Mouse (Mus musculus) olfactory bulb, adult 2 months (tissue): ENCODE measurements around the gene Gm44790. TPM values are rescaled to one million over a fixed set of nuclear protein-coding genes. Genes with fewer than 3 reads are reported as not detected.

Source experiments
- H3K27ac ChIP-seq: fragments of 200-500 bp; 2 replicates; pipeline ENCODE4 v1.5.1; 2012; ENCODE audit warnings: low read depth, low read length; ENCODE audit not compliant: insufficient read depth
- H3K4me1 ChIP-seq: fragments of 200-500 bp; 2 replicates; pipeline ENCODE4 v1.6.1; 2012; ENCODE audit warnings: low read length; ENCODE audit not compliant: control insufficient read depth, insufficient read depth
- H3K4me3 ChIP-seq: fragments of 200-500 bp; 2 replicates; pipeline ENCODE4 v1.5.1; 2012; ENCODE audit warnings: mild to moderate bottlenecking, low read depth, low read length, moderate library complexity; ENCODE audit not compliant: insufficient read depth
- CTCF ChIP-seq: fragments of 200-500 bp; IDR thresholded peaks from 2 replicates; pipeline ENCODE4 v1.5.1; 2012; ENCODE audit warnings: low read depth, mild to moderate bottlenecking, low read length, moderate library complexity; ENCODE audit not compliant: insufficient read depth
- POLR2A ChIP-seq: fragments of 200-500 bp; IDR thresholded peaks from 2 replicates; pipeline ENCODE4 v1.6.1; 2012; ENCODE audit warnings: mild to moderate bottlenecking, low read depth, low read length, moderate library complexity; ENCODE audit not compliant: insufficient read depth
- WGBS: fragments of 180-500 bp; shearing (Covaris S2); methylation state at CpG from one replicate; pipeline ENCODE4 v1.1.7; 2018; 5-methylcytosine and 5-hydroxymethylcytosine counted together
- polyA plus RNA-seq: library from polyadenylated mRNA; stranded (reverse); fragments of >200 nt; gene quantifications from 2 replicates; pipeline ENCODE4 v1.2.4, GENCODE M21; 2012; ENCODE audit warnings: low replicate concordance; ENCODE audit not compliant: missing spikeins, insufficient read depth, insufficient read length

Gene Gm44790
- polyA plus RNA-seq, 1 experiment = not detected

DNA sequence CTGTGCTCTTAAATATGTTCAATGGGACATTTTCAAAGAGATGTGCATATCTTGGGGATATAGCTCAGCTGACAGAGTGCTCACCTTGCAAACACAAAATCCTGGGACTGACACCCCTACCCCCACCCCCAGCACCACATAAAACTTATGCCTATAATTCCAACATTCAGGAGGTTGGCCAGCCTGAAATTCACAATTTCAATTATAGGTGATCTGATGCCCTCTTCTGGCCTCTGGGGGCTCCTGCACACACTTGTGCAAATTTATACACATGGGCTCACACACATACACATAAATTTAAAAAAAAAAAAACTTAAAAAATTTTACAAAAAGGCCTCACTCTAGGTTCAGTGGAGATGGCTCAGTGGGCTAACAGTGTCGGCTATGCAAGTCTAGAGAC is 33.3 kb upstream of the Gm44790 start:
- WGBS = 88% methylated on average over 1 of the region's 1 CpGs
- Histone ChIP-seq H3K4me3 (no peak overlapping the region), H3K4me1 (peaks cover 10% of the 10 kb centered on the region), H3K27ac (no peak overlapping the region)
- no peak for TF ChIP-seq POLR2A
- no peak for TF ChIP-seq CTCF

DNA sequence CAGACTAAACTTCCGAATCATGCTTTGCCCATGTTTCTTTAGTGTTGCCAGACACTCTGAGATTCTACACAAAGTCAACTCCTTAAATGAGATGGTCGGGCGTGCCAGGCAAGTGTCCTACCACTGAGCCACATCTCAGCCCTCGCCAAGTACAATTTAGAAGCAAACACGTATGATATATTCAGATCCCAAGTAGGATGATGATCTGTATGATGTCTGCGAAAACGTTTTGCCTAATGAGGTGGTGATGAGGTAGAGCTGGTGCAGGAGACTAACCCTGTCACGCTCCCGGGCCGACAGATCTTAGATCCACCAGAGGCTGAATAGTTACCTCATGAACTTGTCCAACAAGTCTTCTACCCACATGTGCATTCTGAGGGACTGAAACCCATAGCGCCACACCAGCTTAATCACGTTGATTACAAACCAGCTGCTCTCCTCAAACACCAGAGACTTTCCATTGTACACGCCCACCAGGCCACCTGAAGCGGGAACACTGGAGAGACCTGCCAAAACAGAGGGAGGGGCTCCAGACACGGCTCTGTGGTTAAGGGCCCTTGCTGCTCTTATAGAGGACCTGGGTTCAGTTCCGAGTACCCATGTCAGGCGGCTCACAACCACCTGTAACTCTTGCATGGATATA is 32.3 kb upstream of the Gm44790 start:
- WGBS = 78% methylated on average over 17 of the region's 17 CpGs
- TF ChIP-seq CTCF (no peak), POLR2A (no peak)
- H3K27ac ChIP-seq = no peak overlapping the region
- peaks cover 10% of the 10 kb centered on the region for H3K4me1 ChIP-seq
- H3K4me3 ChIP-seq = no peak overlapping the region

DNA sequence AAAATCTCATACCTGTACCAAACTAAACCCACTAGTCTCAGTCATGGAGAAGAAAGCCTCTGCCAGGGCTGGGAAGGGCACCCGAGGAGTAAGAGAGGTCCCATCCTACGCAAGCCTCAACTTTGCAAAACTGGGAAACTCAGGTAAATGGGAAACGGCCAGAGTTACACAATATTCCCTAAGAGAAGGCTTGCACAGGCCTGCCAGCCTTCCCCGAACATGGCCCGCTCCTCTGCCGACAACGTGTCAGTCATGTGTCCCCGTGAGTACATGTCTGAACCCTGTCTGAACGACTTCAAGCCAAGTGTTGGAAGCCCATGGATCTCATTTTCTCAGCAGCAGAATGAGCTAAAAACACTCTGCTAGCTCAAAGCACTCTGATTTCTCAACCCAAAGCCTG is 31.4 kb upstream of the Gm44790 start:
- TF ChIP-seq CTCF = no peak
- no peak for TF ChIP-seq POLR2A
- peaks cover 10% of the 10 kb centered on the region for H3K4me1 ChIP-seq
- H3K27ac ChIP-seq = no peak overlapping the region
- H3K4me3 ChIP-seq = no peak overlapping the region
- 72% methylated on average over 9 of the region's 9 CpGs for WGBS

DNA sequence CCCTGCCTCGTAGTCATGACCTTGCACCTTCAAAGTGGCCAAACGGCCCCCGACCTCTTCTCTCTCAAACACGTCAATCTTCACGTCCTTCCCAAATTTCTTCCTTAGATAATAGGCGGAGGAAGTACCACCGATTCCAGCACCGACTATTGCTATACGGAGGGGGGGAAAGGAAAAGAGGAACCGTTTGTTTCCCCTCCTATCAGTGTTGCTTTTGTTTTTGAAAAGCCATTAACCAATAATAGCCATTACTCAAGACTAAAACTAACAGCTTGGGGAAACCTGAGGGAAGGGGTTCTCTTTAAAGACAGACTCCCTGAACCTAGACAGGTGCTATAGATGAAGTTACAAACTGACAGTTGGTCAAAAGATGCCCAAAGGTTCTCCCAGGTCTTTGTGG is 30.5 kb upstream of the Gm44790 start:
- TF ChIP-seq CTCF = no peak
- no peak for TF ChIP-seq POLR2A
- H3K27ac ChIP-seq = peak overlapping the region; percentile 31; the same call in 1 of the 2 replicates
- H3K4me3 ChIP-seq = peak overlapping the region; percentile 92
- peaks cover 10% of the 10 kb centered on the region for H3K4me1 ChIP-seq
- 4% methylated on average over 10 of the region's 10 CpGs for WGBS

DNA sequence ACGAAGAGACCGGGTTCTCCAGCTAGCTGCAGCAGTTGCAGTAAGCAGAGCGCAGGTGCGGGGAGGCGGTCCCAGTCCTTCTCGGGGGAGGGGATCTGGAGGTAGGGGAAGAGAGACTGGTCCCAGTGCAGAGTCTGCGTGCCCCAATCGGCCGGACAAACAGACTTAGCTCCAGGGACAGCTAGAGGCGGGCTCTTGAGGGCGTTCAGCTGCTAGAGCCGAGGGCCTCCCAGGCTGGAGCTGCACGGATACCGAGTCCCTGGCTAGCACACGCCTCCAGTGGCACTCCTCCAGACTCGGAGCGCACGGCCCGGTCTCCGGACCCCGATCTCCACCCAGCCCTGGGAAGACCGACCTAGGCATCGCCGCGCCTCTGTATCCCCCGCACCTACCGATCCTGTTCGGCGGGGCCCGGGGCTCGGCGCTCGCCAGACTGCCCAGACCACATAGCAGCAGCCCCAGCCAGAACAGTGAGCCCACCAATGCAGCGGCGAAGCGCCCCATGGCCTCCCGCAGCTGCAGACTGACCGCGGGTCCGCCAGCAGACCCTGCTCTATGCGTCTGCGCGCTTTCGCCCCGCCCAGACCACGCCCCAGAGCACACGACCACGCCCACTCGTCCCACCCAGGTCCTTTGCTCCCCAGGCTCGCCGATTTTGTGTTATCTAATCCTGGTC is 29.7 kb upstream of the Gm44790 start, which contains the start of gene Pcyox1:
TSS of gene Pcyox1 (minus strand) at position 574 of the 676 bp plus-strand sequence.
- Histone ChIP-seq H3K27ac (peak within 1 kb of the TSS; percentile 49; the same call in 1 of the 2 replicates), H3K4me3 (peak within 1 kb of the TSS; percentile 92), H3K4me1 (peaks cover 10% of the 10 kb centered on the region)
- WGBS = under 1% methylated on average over 51 of the region's 51 CpGs
- TF ChIP-seq CTCF (no peak), POLR2A (peak; percentile 91)

DNA sequence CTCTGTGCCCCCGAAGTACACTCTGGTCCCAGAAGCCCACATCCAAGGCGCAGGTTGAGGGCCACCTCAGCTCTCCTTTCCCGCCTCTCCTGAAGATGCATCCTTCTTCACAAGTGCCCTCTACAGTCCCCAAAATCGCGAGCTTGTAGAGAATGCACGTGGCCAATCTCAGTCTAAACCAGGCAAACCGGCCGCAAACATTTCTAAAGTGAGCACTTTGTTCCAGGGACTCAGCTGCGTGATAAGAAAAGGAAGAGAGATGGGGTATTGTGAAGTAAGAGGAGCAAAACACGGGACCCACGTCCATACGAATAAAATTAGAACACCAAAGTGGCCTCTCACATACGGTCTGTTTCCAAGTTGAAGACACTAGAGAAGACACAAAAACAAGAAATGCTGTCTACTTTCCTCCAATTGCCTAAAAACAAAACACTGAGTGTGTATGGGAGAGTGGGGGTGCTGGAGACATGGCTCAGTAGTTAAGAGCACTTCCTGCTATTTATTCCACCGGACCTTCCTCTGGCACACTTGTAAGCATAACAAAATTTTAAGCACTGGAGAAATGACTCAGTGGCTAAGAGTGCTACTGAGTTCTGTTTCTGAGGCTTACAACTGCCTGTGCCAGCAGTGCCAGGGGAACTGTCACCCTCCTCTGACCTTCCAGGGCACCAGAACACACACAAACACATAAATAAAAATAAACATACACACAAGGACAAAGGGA is 29.0 kb upstream of the Gm44790 start:
- peaks cover 10% of the 10 kb centered on the region for H3K4me1 ChIP-seq
- 2% methylated on average over 14 of the region's 14 CpGs for WGBS
- H3K4me3 ChIP-seq = peak overlapping the region; percentile 92
- TF ChIP-seq CTCF (no peak), POLR2A (no peak)
- peak overlapping the region; percentile 49; the same call in 1 of the 2 replicates for H3K27ac ChIP-seq

DNA sequence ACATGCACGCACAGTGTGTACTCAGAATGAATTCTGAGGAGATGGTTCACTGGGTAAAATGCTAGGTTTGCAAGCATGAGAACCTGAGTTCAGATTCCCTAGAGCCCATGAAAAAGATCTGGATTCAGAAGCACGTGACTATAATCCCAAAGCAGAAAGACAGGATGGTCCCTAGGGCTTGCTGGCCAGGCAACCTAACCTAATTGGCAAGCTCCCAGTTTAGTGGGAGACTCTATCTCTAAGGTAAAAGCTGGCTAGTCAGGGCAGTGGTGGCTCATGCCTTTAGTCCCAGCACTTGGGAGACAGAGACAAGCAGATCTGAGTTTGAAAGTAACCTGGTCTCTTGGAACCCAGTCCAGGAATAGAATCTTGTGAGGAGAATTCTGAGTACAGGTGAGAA is 27.5 kb upstream of the Gm44790 start:
- H3K27ac ChIP-seq = no peak overlapping the region
- no peak overlapping the region for H3K4me3 ChIP-seq
- 73% methylated on average over 2 of the region's 2 CpGs for WGBS
- H3K4me1 ChIP-seq = peaks cover 8% of the 10 kb centered on the region
- TF ChIP-seq POLR2A (no peak), CTCF (no peak)

DNA sequence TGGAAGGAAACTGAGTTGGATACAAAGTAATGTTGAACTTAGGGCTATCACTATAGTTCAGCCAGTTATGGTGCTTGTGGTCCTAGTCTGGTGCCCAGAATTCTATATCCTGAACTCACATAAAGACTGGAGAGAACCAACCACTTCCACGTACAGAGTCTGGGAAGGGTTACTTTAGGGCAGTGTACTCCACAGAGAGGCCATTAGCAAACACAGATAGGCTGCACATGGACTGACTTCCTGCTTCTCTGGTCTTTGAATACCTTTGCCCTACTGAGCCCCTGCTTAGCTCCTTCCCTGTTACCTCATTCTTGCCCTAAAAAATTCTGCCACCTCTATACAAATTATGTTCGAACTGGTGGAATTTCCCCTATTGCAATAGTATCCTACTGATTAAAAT is 26.5 kb upstream of the Gm44790 start:
- no peak for TF ChIP-seq CTCF
- TF ChIP-seq POLR2A = no peak
- Histone ChIP-seq H3K27ac (no peak overlapping the region), H3K4me1 (peaks cover 4% of the 10 kb centered on the region), H3K4me3 (no peak overlapping the region)
- WGBS = 84% methylated on average over 2 of the region's 2 CpGs

DNA sequence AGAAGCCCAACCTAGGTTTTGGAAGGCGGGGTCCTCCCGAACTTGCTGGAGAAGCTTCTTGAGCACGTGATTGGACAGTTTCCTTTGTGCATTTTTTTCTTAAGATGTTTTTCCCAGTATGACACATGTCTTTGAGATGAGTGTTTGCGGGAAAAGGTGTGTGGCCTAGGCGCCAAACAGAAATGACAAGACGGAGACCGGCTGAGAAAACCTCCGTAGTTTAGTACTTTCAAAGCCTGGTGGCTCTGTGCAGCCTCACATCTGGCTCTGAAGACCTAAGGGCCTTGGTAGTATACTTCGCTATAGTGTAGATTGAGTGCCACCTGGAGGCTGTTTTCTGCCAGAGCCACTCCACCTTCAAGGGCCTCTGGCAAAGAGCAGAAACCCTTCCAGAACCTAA is 25.5 kb upstream of the Gm44790 start:
- Histone ChIP-seq H3K27ac (no peak overlapping the region), H3K4me1 (no peaks in the 10 kb centered on the region), H3K4me3 (no peak overlapping the region)
- WGBS = 4% methylated on average over 9 of the region's 9 CpGs
- TF ChIP-seq POLR2A = no peak
- TF ChIP-seq CTCF = no peak
